Mouse (Mus musculus): Measurements from ENCODE around the gene Vmn1r210.
"Not testable (repeated sequence)": the region's sequence is repeated elsewhere in the genome, so short reads cannot be mapped to it uniquely, and the experiment has no call there.

- TF ChIP-seq GATA1 (IDR thresholded peaks at IDR 0.05; ENCODE audit: borderline replicate concordance, low read length); FLI1 (IDR thresholded peaks at IDR 0.05; ENCODE audit: low read length): not testable (repeated sequence)
Observed at GRCm38 (mm10) chr13:22809582-22809981, 21.6 kb downstream of the Vmn1r210 start, which contains the start of gene Vmn1r209.
